Mouse (Mus musculus) spleen, adult 18-20 months (tissue): Measurements from ENCODE around the gene Qrfp.

ENCODE experiments used
- DNase-seq, 2 experiments: peaks; one replicate each; pipeline ENCODE4 v3.0.0; 2022; ENCODE audit warnings: mixed read lengths in 2 of 2

The Qrfp gene

DNA sequence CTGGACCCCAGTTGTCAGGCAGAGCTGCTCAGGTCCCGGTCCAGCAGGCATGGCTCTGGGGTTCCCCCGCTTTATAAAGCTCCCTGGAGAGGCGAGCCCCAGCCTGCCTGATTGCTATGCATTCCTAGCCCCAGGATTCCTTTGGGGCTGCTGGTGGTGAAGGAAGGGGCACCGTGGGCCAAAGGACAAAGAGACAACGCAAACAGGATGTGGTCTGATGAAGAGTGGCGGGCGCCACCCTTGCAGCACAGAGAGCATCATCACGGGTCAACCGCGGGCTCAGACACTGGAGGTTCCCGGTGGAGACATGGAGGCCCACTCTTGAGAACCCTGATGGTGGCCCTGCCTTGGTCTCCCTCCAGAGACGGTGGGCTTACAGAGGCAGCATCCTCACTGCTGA lies at the start of gene Qrfp:
TSS of gene Qrfp (minus strand) at position 137 of the 400 bp plus-strand sequence.
- DNase-seq, result peak; percentile 31 to 34

DNA sequence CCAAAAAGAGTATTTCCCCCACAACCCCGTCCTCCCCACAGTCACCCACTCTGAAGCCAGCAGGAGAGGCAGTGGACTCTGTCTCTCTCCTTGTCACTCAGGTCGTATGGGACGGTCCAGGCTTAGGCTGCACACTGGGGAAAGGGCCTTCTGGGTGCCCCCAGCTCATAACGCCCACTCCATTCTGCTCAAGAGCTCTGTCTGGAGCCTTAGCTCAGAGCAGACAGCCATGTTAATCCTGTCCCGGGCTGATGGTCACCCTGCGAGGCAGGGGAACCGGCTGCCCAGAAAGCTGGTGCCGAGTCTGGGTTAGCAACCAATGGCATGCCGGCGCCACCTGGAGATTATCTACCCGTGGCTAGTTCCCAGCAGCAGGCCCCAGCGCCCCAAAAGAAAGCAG lies 48.1 kb upstream of the Qrfp start:
- DNase-seq, result no peak

GRCm38 (mm10) chr2:31857180-31857579 lies 46.8 kb upstream of the Qrfp start:
- no peak for DNase-seq

- no peak for DNase-seq
These were observed 45.6 kb upstream of the Qrfp start for GRCm38 (mm10) chr2:31855991-31856390.

- no peak for DNase-seq
These were observed 39.8 kb upstream of the Qrfp start for GRCm38 (mm10) chr2:31850141-31850540.

DNA sequence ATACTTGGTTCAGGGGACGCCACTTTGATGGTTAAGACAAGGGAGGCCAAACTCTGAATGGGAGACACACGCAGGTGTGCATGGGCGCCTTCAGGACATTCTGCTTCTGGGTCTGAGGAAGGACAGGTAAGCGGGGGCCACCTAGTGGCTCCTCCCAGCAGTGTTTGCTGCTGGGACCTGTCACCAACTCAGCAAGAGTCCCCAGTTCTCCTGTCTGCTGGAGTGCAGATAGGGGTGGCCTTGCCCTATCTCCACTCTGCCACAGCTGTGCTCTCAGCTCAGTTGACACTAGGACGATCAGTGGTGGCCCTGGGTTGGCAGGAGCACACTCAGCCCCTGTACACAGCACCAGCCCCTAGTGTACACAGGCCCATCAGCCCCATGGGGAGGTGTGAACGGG lies 37.5 kb upstream of the Qrfp start:
- peak; percentile 36 to 60 for DNase-seq

GRCm38 (mm10) chr2:31846692-31847660 lies 36.6 kb upstream of the Qrfp start:
- no peak for DNase-seq

DNA sequence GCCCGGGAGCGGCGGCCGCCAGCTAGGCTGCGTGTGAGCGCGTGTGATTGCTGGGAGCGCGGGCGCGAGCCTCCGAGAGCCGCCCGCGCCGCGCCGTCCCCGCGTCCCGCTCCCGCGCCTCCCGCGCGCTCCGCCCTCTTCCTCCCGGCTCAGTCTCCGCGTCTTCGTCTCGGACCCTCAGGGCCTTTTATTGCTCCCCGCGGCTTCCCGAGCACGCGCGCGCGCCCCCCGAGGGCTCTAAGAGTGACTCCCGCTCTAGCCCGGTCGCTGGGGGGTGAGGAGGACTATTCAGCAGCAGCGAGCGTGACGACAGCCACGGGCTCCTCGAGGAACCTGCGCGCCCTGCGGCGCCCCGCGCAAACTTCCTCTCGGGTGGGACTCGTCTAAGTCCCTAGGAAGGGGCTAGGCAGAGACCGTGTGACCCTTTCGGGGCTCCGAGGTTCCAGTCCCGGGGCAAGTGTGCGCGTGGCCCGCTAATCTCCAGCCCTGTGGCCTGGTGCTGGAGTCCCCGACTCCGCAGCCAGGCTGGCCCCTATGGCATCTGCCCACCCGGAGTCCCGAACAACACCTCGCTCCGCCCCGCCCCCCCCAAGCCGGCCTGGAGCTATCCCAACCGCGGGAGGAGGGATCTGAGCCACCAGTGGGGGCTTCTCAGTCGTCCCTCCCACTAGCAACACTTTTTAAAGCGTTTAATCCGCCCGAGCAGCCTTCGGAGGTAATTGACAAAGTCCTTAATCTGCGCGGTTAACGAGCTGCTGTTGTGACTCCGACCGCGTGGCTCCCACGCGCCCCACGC lies 35.7 kb upstream of the Qrfp start, which contains the start of gene Fibcd1:
TSS of gene Fibcd1 (minus strand) at position 110 of the 796 bp plus-strand sequence.
- no peak for DNase-seq

GRCm38 (mm10) chr2:31845512-31845895 lies 35.1 kb upstream of the Qrfp start:
- DNase-seq, result no peak

DNA sequence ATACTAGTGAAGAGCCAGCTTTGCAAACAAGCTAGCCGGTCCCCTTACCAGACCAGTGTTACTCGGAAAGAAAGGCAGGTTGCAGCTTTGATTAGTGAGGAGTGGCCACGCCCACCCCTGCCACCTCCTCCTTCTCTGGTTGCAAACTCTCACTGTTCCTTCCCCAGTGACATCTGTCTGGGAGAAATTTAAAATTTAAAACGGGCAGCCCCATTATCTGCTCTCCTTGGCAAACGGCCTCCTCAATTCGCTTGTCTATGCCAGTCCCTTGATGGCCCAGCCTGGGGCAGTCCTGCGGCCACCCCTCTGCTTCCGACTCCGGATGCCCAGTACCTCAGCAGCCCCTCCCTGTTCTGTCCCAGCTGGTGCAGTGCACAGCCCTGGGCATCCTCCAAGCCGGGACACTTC lies 34.4 kb upstream of the Qrfp start:
- no peak for DNase-seq

GRCm38 (mm10) chr2:31838868-31839267 lies 28.5 kb upstream of the Qrfp start:
- no peak for DNase-seq

- DNase-seq, result no peak
These were observed 26.6 kb upstream of the Qrfp start for GRCm38 (mm10) chr2:31836985-31837384.

GRCm38 (mm10) chr2:31836091-31836490 lies 25.7 kb upstream of the Qrfp start:
- DNase-seq, result no peak

- no peak for DNase-seq
These were observed 18.0 kb upstream of the Qrfp start for GRCm38 (mm10) chr2:31828311-31828825.

DNA sequence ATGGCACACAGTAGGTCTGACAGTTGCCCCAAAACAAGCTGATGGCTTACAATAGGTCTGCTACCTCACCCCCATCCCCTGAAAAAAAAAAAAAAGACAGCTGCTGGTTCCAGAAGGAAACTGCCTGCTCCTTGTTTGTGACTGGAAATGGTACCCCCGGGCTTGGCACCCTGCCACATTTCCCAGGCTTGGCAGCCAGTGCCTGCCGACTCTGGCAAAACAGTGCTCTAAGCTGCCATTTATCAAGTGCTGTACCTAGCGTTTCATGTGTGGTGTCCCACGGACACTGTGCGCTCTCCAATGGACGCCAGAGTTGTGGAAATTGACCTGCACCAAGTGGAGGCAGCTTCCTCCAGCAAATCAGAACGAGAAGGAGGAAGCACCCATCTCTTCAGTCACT lies 17.5 kb upstream of the Qrfp start:
- DNase-seq, result no peak

DNA sequence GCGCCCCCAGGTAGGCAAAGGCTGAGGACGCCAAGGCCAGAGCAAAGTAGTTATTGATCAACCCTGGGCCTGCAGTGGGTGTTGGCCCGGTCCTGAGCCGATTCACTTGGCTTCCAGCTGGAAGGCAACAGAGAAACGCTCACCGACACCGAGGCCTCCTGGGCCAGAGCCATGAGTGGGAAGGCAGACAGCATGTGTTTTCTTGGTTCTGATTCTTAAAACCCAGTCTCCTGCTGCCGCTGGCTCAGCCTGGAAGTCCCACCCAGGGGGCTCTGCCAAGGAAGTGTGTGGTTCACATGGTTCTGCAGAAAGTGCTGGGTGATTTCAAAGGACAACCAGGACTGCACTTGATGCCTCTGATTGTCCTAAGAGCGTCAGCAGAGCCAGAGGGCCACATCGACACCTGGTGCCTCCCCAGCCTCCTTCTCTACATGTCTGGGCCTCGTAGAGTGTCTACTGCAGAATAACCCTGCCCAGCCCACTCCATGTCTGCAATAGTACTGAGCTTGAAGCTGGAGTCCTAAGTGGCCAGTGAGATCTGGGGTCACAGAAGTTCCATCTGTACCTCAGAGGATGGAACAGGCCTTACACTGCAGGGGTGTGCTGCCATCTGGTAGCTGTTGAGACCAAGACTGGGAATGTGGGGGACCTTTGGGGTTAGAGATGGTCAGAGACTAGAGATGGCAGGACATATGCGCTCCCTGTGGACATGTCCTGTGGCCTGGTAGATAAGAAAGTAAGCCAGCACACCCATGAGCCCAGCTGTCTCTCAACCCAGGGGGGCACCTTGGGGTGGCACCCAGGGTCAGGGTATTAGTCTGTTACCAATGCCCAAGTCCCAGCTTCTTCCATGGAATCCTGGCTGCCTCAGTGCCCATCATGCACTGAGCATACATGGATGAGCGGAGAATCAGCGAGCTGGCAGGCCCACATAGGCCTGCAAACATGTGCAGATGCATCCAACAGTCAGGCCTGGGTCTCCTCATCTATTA lies 16.0 kb upstream of the Qrfp start:
- DNase-seq, result no peak

GRCm38 (mm10) chr2:31825469-31825911 lies 15.1 kb upstream of the Qrfp start:
- no peak for DNase-seq

DNA sequence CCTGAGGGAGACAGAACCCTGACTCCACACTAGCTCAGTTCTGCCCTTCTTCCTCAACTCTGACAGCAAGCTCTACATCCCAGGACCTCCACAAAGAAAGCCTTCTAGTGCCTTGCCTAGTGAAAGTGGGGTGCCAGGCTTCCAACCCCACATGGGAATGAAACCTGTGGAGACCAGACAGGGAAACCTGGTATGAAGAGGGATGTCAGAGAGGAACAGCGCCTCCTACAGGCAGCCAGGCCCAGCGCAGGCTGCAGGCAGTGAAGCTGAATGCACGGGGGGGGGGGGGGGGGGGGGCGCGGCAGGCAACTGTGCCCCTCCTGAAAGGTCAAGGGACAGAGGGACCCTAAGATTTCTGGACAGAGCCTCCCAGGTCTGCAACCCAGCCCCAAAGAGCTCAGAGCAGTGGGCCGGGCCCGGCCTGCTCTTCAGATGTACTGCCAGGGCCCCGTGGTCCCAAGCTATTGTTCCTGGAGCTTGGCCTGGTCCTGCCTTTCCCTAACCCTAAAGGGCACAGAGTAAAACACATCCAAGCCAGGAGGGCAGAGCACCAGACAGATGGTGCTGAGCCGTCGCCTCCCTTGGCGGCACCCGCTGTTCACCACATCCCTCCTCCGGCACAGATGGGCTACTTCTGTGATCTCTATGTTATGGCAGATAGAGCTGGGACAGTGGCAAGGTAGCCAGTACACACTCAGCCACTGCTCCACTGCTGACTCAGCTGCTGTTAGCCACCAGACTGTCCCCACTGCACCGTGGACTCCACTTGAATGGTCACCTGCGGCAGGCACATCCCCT lies 13.8 kb upstream of the Qrfp start:
- no peak for DNase-seq

DNA sequence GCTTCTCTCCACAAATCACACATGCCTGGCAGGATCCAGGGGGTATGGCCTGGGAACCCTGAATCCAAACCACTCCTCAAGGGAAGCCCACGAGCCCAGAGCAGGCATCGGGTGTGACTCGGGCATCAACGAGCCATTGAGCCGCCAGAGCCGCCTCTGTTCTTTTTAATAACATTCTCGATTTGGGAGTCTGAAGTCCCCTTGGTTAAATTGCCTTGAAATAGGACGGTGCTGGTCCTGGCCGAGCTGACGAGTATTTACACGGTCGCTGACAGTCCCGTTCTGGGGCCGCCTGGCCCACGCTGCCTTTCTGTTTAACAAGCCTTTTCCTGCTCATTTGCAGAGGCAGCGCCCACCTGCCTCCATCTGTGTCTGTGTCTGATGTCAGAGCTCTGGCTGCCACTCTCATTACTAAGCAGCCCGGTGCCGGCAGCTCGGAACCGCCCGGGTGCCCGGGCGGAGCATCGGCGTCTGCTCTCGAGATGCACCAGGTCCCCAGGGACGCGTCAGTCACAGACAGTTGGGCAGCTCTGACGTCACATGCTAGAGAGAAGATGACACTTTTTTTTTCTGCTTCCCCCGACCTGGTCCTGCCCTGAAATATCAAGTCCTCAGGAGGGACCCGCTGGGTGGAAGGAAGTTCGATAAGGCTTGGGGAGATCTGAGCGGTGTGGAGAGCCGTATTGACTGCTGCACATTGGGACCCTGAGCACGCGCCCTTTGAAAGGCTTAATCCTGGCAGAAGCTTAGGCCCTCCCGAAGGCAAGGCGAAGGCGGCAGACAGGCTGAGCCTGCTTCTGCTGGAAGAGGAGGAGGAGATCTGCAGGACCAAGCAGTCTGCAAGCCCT lies 12.4 kb upstream of the Qrfp start:
- DNase-seq, result peak; percentile 78 to 83

- peak; percentile 58 to 69 for DNase-seq
These were observed 5.0 kb upstream of the Qrfp start for GRCm38 (mm10) chr2:31815367-31815766.
